Mouse (Mus musculus) kidney, adult 2 months (tissue): ENCODE measurements around the gene Rad9a.

Experiments
- CTCF ChIP-seq: fragments of 200-500 bp; conservative IDR thresholded peaks from 2 replicates; pipeline ENCODE4 v1.5.1; 2011; ENCODE audit warnings: low read depth, mild to moderate bottlenecking, control low read depth, low read length, moderate library complexity, mixed read lengths; ENCODE audit not compliant: insufficient read depth, insufficient read length
- POLR2A ChIP-seq: fragments of 200-500 bp; IDR thresholded peaks from one replicate; pipeline ENCODE4 v1.6.1; 2011; ENCODE audit warnings: low read depth, low read length, control low read depth

DNA sequence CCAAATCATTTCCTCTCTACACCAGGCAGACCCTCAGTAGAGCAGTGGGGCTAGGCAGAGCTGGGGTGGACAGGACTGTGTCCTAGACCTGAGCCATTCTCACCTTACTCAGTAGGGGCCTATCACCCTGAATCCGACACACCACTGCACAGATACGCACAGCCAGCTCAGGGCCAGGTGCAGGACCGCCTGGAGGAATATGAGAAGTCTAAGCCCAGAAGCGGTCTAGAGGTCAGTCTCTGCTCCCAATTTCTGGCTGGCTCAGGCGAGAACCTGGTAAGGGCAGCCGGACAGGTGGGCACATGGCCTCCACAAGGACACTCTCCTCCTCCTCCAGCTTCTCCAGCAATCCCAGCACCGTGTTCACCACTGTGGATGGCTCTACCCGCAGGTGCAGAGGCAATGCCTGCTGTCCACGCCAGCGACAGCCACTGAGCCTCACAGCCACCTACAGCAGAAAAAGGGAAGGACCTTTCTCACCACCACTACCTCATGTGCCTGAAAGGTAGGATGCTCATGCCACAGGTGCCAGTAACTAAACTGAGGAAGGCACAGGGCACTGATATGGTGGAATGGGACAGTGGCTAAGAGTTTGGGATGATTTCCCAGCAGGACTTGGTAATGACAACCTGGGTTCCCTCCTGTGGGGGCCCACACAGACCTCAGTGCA, 30.6 kb downstream of the Rad9a start:
- TF ChIP-seq CTCF (no peak), POLR2A (no peak)
